Mouse (Mus musculus): Measurements from ENCODE around the gene Grk5. TPM values are rescaled to one million over a fixed set of nuclear protein-coding genes. Genes with fewer than 3 reads are reported as not detected.
"Not testable (repeated sequence)": the region's sequence is repeated elsewhere in the genome, so short reads cannot be mapped to it uniquely, and the experiment has no call there.

Gene Grk5
- total RNA-seq, 2 experiments from 2014 or later: 8.2 to 10.4 TPM

GRCm38 (mm10) chr19:60905477-60905876 is 15.9 kb downstream of the Grk5 start:
- no peak for DNase-seq (ENCODE audit: extremely low spot score in 1 of 2, low spot score in 1 of 2)

- DNase-seq (ENCODE audit: extremely low spot score in 1 of 2, low spot score in 1 of 2): no peak
Observed at GRCm38 (mm10) chr19:60910304-60910703, 20.8 kb downstream of the Grk5 start.

- no peak for DNase-seq (ENCODE audit: extremely low spot score in 1 of 2, low spot score in 1 of 2)
Observed at GRCm38 (mm10) chr19:60911653-60912052, 22.1 kb downstream of the Grk5 start.

GRCm38 (mm10) chr19:60915236-60915635 is 25.7 kb downstream of the Grk5 start:
- no peak for DNase-seq (ENCODE audit: extremely low spot score in 1 of 2, low spot score in 1 of 2)

GRCm38 (mm10) chr19:60915862-60916261 is 26.3 kb downstream of the Grk5 start:
- DNase-seq (ENCODE audit: extremely low spot score in 1 of 2, low spot score in 1 of 2): no peak

GRCm38 (mm10) chr19:60916869-60917570 is 27.5 kb downstream of the Grk5 start:
- no peak for DNase-seq (ENCODE audit: extremely low spot score in 1 of 2, low spot score in 1 of 2)

- not testable (repeated sequence) for DNase-seq (ENCODE audit: extremely low spot score in 1 of 2, low spot score in 1 of 2)
Observed at GRCm38 (mm10) chr19:60924534-60924933, 35.0 kb downstream of the Grk5 start.

GRCm38 (mm10) chr19:60935001-60935400 is 45.5 kb downstream of the Grk5 start:
- no peak for DNase-seq (ENCODE audit: extremely low spot score in 1 of 2, low spot score in 1 of 2)

GRCm38 (mm10) chr19:60939954-60940379 is 50.4 kb downstream of the Grk5 start:
- no peak for DNase-seq (ENCODE audit: extremely low spot score in 1 of 2, low spot score in 1 of 2)

- DNase-seq (ENCODE audit: extremely low spot score in 1 of 2, low spot score in 1 of 2): no peak
Observed at GRCm38 (mm10) chr19:60940866-60941265, 51.3 kb downstream of the Grk5 start.

GRCm38 (mm10) chr19:60945801-60946311 is 56.3 kb downstream of the Grk5 start:
- no peak for DNase-seq (ENCODE audit: extremely low spot score in 1 of 2, low spot score in 1 of 2)

GRCm38 (mm10) chr19:60946656-60947055 is 57.1 kb downstream of the Grk5 start:
- no peak for DNase-seq (ENCODE audit: extremely low spot score in 1 of 2, low spot score in 1 of 2)

GRCm38 (mm10) chr19:60948996-60949395 is 59.4 kb downstream of the Grk5 start:
- DNase-seq (ENCODE audit: extremely low spot score in 1 of 2, low spot score in 1 of 2): no peak

GRCm38 (mm10) chr19:60950056-60950869 is 60.7 kb downstream of the Grk5 start:
- no peak for DNase-seq (ENCODE audit: extremely low spot score in 1 of 2, low spot score in 1 of 2)

- DNase-seq (ENCODE audit: extremely low spot score in 1 of 2, low spot score in 1 of 2): no peak
Observed at GRCm38 (mm10) chr19:60955131-60955530, 65.6 kb downstream of the Grk5 start.

GRCm38 (mm10) chr19:60955712-60956111 is 66.2 kb downstream of the Grk5 start:
- DNase-seq (ENCODE audit: extremely low spot score in 1 of 2, low spot score in 1 of 2): no peak

GRCm38 (mm10) chr19:60956198-60956750 is 66.7 kb downstream of the Grk5 start:
- no peak for DNase-seq (ENCODE audit: extremely low spot score in 1 of 2, low spot score in 1 of 2)

- no peak for DNase-seq (ENCODE audit: extremely low spot score in 1 of 2, low spot score in 1 of 2)
Observed at GRCm38 (mm10) chr19:60959706-60960230, 70.2 kb downstream of the Grk5 start.

GRCm38 (mm10) chr19:60962358-60963061 is 73.0 kb downstream of the Grk5 start:
- no peak for DNase-seq (ENCODE audit: extremely low spot score in 1 of 2, low spot score in 1 of 2)

GRCm38 (mm10) chr19:60967909-60968308 is 78.4 kb downstream of the Grk5 start:
- no peak for DNase-seq (ENCODE audit: extremely low spot score in 1 of 2, low spot score in 1 of 2)
